Mouse (Mus musculus): ENCODE measurements around the gene Frat2. TPM values are rescaled to one million over a fixed set of nuclear protein-coding genes. Genes with fewer than 3 reads are reported as not detected.
A peak's percentile ranks its signal among the peaks of the same experiment; 100 is the strongest.

The Frat2 gene
- 9.8 and 10.9 TPM in 2 replicates for polyA plus RNA-seq (2014; fragmentation: Nextera tagmentation; extraction: Ambion mirVana)

- WGBS: under 1% methylated on average over 72 of the region's 72 CpGs
- ATAC-seq (replicated peaks; ENCODE audit: low FRiP score): peak; percentile 96
- Histone ChIP-seq H3K27me3 (replicated peaks; ENCODE audit: control insufficient read depth, insufficient read depth, low read length) (no peaks in the 10 kb centered on the region), H3K4me2 (peak within 1 kb of the TSS; percentile 98), H3K27ac (ENCODE audit: low read depth, low read length) (peak within 1 kb of the TSS; percentile 93), H3K4me3 (ENCODE audit: low read depth, low read length) (peak within 1 kb of the TSS; percentile 93), H3K9ac (ENCODE audit: low read depth, low read length) (peak within 1 kb of the TSS; percentile 86), H3K9me3 (ENCODE audit: control insufficient read depth, low read length) (no peaks in the 10 kb centered on the region), H3K4me1 (replicated peaks; ENCODE audit: control insufficient read depth, insufficient read depth, low read length) (peaks cover 13% of the 10 kb centered on the region), H3K36me3 (ENCODE audit: control insufficient read depth, insufficient read depth, low read length) (no peaks in the 10 kb centered on the region)
- peak; percentile 96 for DNase-seq (ENCODE audit: low spot score)
Measured at GRCm38 (mm10) chr19:41847992-41848851, at the start of gene Frat2. Gene Frat2 (minus strand): TSS chr19:41848132.

DNA sequence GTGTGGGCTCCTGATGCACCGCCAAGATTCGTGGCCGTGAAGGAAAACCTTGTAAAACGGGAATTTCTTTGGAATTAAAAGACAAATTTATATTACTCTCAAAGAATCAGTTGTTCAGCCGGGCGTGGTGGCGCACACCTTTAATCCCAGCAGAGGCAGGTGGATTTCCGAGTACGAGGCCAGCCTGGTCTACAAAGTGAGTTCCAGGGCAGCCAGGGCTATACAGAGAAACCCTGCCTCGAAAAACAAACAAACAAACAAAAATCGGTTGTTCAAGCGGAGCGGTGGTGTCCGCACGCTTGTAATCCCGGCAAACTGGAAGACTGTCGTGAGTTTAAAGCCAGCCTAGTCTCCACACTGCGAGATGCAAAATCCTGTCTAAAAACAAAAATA lies 48.4 kb upstream of the Frat2 start:
- WGBS: 24% methylated on average over 18 of the region's 18 CpGs
- peaks cover 8% of the 10 kb centered on the region; the same call in 1 of the 2 replicates for H3K4me1 ChIP-seq (replicated peaks; ENCODE audit: control insufficient read depth, insufficient read depth, low read length)
- H3K9me3 ChIP-seq (ENCODE audit: control insufficient read depth, low read length): no peaks in the 10 kb centered on the region
- H3K9ac ChIP-seq (ENCODE audit: low read depth, low read length): no peak overlapping the region
- no peaks in the 10 kb centered on the region for H3K27me3 ChIP-seq (replicated peaks; ENCODE audit: control insufficient read depth, insufficient read depth, low read length)
- peak overlapping the region; percentile 81 for H3K4me2 ChIP-seq
- H3K4me3 ChIP-seq (ENCODE audit: low read depth, low read length): peak overlapping the region; percentile 75
- ATAC-seq (replicated peaks; ENCODE audit: low FRiP score) (no peak; the same call in 1 of the 2 replicates), DNase-seq (ENCODE audit: low spot score) (no peak)
- no peak overlapping the region for H3K27ac ChIP-seq (ENCODE audit: low read depth, low read length)
- H3K36me3 ChIP-seq (ENCODE audit: control insufficient read depth, insufficient read depth, low read length): no peaks in the 10 kb centered on the region

DNA sequence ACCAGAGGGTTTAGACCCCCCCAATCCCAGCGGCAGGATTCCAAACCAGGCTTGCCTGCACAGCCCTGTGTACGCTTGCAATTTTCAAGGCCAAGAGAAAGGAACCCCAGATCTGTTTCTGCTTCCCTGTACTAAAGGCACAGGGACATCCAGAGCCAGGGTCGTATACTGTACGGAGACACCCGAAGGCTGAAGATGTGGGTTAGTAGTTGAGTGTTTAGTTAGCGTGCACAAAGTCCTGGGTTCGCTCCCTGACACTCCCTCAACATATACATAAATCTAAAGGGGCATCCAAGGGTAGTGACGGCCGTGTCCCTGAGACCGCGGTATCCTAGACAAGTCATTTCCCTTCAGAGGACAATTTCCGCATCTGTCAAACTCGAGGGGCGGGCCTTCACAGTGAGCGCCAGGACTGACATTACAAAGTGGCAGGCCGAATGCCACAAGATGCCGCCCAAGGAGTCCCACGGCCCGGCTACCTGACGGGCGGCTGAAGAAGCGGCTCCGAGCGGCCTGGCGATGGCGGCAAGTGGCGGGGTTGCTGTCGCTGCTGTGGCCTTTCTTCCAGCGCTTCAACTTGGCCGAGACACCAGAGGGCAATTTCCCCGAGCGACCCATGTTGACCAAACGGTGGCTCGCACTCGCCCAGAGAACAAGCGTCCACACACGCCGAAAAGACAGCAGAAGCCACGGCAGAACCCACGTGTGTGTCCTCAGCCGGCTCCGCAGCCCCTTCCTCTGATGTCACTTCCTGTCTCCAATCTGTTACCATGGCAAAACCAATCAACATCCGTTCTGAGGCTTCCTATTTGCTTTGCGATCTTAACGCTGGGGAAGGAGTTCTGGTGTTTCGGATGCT lies 47.8 kb upstream of the Frat2 start, which contains the start of gene Rrp12:
Rrp12 (minus strand) TSS at position 714 of the 859 bp plus-strand sequence.
- DNase-seq (ENCODE audit: low spot score) (peak; percentile 75), ATAC-seq (replicated peaks; ENCODE audit: low FRiP score) (peak; percentile 85)
- Histone ChIP-seq H3K4me2 (peak within 1 kb of the TSS; percentile 81), H3K27ac (ENCODE audit: low read depth, low read length) (0 out of 2 replicates have a peak within 1 kb of the TSS, but pooled peaks have one; percentile 3), H3K4me3 (ENCODE audit: low read depth, low read length) (peak within 1 kb of the TSS; percentile 75), H3K9me3 (ENCODE audit: control insufficient read depth, low read length) (no peaks in the 10 kb centered on the region), H3K9ac (ENCODE audit: low read depth, low read length) (peak within 1 kb of the TSS; percentile 56), H3K4me1 (replicated peaks; ENCODE audit: control insufficient read depth, insufficient read depth, low read length) (peaks cover 8% of the 10 kb centered on the region; the same call in 1 of the 2 replicates), H3K27me3 (replicated peaks; ENCODE audit: control insufficient read depth, insufficient read depth, low read length) (no peaks in the 10 kb centered on the region), H3K36me3 (ENCODE audit: control insufficient read depth, insufficient read depth, low read length) (0 out of 2 replicates have a peak, but pooled peaks cover 4% of the 10 kb centered on the region)
- WGBS: under 1% methylated on average over 46 of the region's 46 CpGs

- DNase-seq (ENCODE audit: low spot score): no peak
- Histone ChIP-seq H3K27me3 (replicated peaks; ENCODE audit: control insufficient read depth, insufficient read depth, low read length) (no peaks in the 10 kb centered on the region), H3K4me3 (ENCODE audit: low read depth, low read length) (peak overlapping the region; percentile 75), H3K9ac (ENCODE audit: low read depth, low read length) (peak overlapping the region; percentile 56), H3K36me3 (ENCODE audit: control insufficient read depth, insufficient read depth, low read length) (peaks cover 10% of the 10 kb centered on the region), H3K4me1 (replicated peaks; ENCODE audit: control insufficient read depth, insufficient read depth, low read length) (peaks cover 8% of the 10 kb centered on the region; the same call in 1 of the 2 replicates), H3K9me3 (ENCODE audit: control insufficient read depth, low read length) (no peaks in the 10 kb centered on the region), H3K4me2 (peak overlapping the region; percentile 81), H3K27ac (ENCODE audit: low read depth, low read length) (0 out of 2 replicates have a peak overlapping the region, but pooled peaks have one; percentile 3)
- 36% methylated on average over 7 of the region's 7 CpGs for WGBS
- ATAC-seq (replicated peaks; ENCODE audit: low FRiP score): no peak
Measured at GRCm38 (mm10) chr19:41894959-41895358, 47.0 kb upstream of the Frat2 start.

GRCm38 (mm10) chr19:41888191-41888590 lies 40.3 kb upstream of the Frat2 start:
- no peak; the same call in 1 of the 2 replicates for ATAC-seq (replicated peaks; ENCODE audit: low FRiP score)
- H3K4me2 ChIP-seq: no peak overlapping the region
- peaks cover 58% of the 10 kb centered on the region for H3K36me3 ChIP-seq (ENCODE audit: control insufficient read depth, insufficient read depth, low read length)
- no peaks in the 10 kb centered on the region for H3K27me3 ChIP-seq (replicated peaks; ENCODE audit: control insufficient read depth, insufficient read depth, low read length)
- no peaks in the 10 kb centered on the region for H3K9me3 ChIP-seq (ENCODE audit: control insufficient read depth, low read length)
- H3K4me3 ChIP-seq (ENCODE audit: low read depth, low read length): no peak overlapping the region
- no peak for DNase-seq (ENCODE audit: low spot score)
- H3K27ac ChIP-seq (ENCODE audit: low read depth, low read length): no peak overlapping the region
- no peak overlapping the region for H3K9ac ChIP-seq (ENCODE audit: low read depth, low read length)
- H3K4me1 ChIP-seq (replicated peaks; ENCODE audit: control insufficient read depth, insufficient read depth, low read length): no peaks in the 10 kb centered on the region

GRCm38 (mm10) chr19:41883882-41884281 lies 36.0 kb upstream of the Frat2 start:
- H3K4me3 ChIP-seq (ENCODE audit: low read depth, low read length): no peak overlapping the region
- no peak for ATAC-seq (replicated peaks; ENCODE audit: low FRiP score)
- no peak overlapping the region for H3K9ac ChIP-seq (ENCODE audit: low read depth, low read length)
- no peak overlapping the region for H3K4me2 ChIP-seq
- peaks cover 61% of the 10 kb centered on the region for H3K36me3 ChIP-seq (ENCODE audit: control insufficient read depth, insufficient read depth, low read length)
- no peak for DNase-seq (ENCODE audit: low spot score)
- no peaks in the 10 kb centered on the region for H3K27me3 ChIP-seq (replicated peaks; ENCODE audit: control insufficient read depth, insufficient read depth, low read length)
- no peak overlapping the region for H3K27ac ChIP-seq (ENCODE audit: low read depth, low read length)
- no peaks in the 10 kb centered on the region for H3K4me1 ChIP-seq (replicated peaks; ENCODE audit: control insufficient read depth, insufficient read depth, low read length)
- no peaks in the 10 kb centered on the region for H3K9me3 ChIP-seq (ENCODE audit: control insufficient read depth, low read length)
- WGBS: 89% methylated on average over 9 of the region's 9 CpGs

DNA sequence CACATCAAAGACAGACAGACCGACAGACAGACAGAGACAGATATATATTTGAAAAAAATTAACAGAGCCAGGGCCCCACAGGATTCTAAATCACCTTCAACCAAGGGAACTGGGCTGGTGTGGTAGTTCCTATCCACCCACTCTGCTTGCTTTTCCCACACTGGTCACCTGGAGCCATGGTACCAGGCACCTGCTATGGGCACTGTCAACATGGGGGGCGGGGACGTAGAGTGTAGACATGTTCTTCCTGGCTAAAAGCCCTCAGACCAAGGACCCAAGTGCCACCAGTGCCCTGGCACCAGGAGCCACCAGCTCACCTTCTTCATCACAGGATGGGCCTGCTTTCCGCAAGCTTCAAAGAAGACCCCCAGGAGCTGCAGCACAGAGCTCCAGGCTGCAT lies 33.9 kb upstream of the Frat2 start:
- Histone ChIP-seq H3K4me1 (replicated peaks; ENCODE audit: control insufficient read depth, insufficient read depth, low read length) (no peaks in the 10 kb centered on the region), H3K9me3 (ENCODE audit: control insufficient read depth, low read length) (no peaks in the 10 kb centered on the region), H3K4me3 (ENCODE audit: low read depth, low read length) (no peak overlapping the region), H3K4me2 (no peak overlapping the region), H3K27me3 (replicated peaks; ENCODE audit: control insufficient read depth, insufficient read depth, low read length) (no peaks in the 10 kb centered on the region), H3K36me3 (ENCODE audit: control insufficient read depth, insufficient read depth, low read length) (peaks cover 55% of the 10 kb centered on the region), H3K9ac (ENCODE audit: low read depth, low read length) (no peak overlapping the region), H3K27ac (ENCODE audit: low read depth, low read length) (no peak overlapping the region)
- ATAC-seq (replicated peaks; ENCODE audit: low FRiP score) (no peak), DNase-seq (ENCODE audit: low spot score) (no peak)
- WGBS: 89% methylated on average over 4 of the region's 4 CpGs

GRCm38 (mm10) chr19:41874356-41874755 lies 26.4 kb upstream of the Frat2 start:
- H3K27me3 ChIP-seq (replicated peaks; ENCODE audit: control insufficient read depth, insufficient read depth, low read length): no peaks in the 10 kb centered on the region
- H3K4me2 ChIP-seq: no peak overlapping the region
- no peak overlapping the region for H3K4me3 ChIP-seq (ENCODE audit: low read depth, low read length)
- no peak for ATAC-seq (replicated peaks; ENCODE audit: low FRiP score)
- H3K27ac ChIP-seq (ENCODE audit: low read depth, low read length): no peak overlapping the region
- DNase-seq (ENCODE audit: low spot score): no peak
- H3K4me1 ChIP-seq (replicated peaks; ENCODE audit: control insufficient read depth, insufficient read depth, low read length): no peaks in the 10 kb centered on the region
- H3K9me3 ChIP-seq (ENCODE audit: control insufficient read depth, low read length): no peaks in the 10 kb centered on the region
- H3K36me3 ChIP-seq (ENCODE audit: control insufficient read depth, insufficient read depth, low read length): peaks cover 50% of the 10 kb centered on the region
- WGBS: 92% methylated on average over 14 of the region's 14 CpGs
- no peak overlapping the region for H3K9ac ChIP-seq (ENCODE audit: low read depth, low read length)
